Mouse (Mus musculus): Measurements from ENCODE around the gene Slc12a9. TPM values are rescaled to one million over a fixed set of nuclear protein-coding genes. Genes with fewer than 3 reads are reported as not detected.

Slc12a9 gene
- polyA plus RNA-seq, 1 experiment from 2014 or later = 6.5 TPM

- ATAC-seq (ENCODE audit: low FRiP score, low TSS enrichment) (no peak), DNase-seq (ENCODE audit: low spot score) (no peak)
- no peaks in the 10 kb centered on the region; the same call in 1 of the 2 replicates for H3K27me3 ChIP-seq (ENCODE audit: control insufficient read depth, insufficient read depth, low read length)
- 77% methylated on average over 15 of the region's 15 CpGs for WGBS
- H3K9me3 ChIP-seq (ENCODE audit: control insufficient read depth, low read length) = no peaks in the 10 kb centered on the region
- TF ChIP-seq EP300 (optimal IDR thresholded peaks at IDR 0.05) = no peak
- TF ChIP-seq CTCF (IDR thresholded peaks at IDR 0.05; ENCODE audit: low read depth) = no peak
- H3K36me3 ChIP-seq (ENCODE audit: control insufficient read depth, insufficient read depth, low read length) = peaks cover 4% of the 10 kb centered on the region; the same call in 1 of the 2 replicates
- no peak overlapping the region for H3K27ac ChIP-seq (replicated peaks)
- H3K4me3 ChIP-seq (ENCODE audit: low read depth, low read length) = no peak overlapping the region
- no peak overlapping the region for H3K9ac ChIP-seq (ENCODE audit: low read length)
- H3K4me2 ChIP-seq (replicated peaks; ENCODE audit: low read depth) = no peak overlapping the region
- peaks cover 17% of the 10 kb centered on the region for H3K4me1 ChIP-seq (replicated peaks; ENCODE audit: control insufficient read depth, insufficient read depth)
Measured at GRCm38 (mm10) chr5:137291381-137291926, 41.9 kb downstream of the Slc12a9 start.

- Histone ChIP-seq H3K27me3 (ENCODE audit: control insufficient read depth, insufficient read depth, low read length) (no peaks in the 10 kb centered on the region; the same call in 1 of the 2 replicates), H3K9ac (ENCODE audit: low read length) (no peak overlapping the region), H3K4me3 (ENCODE audit: low read depth, low read length) (no peak overlapping the region), H3K4me1 (replicated peaks; ENCODE audit: control insufficient read depth, insufficient read depth) (peaks cover 17% of the 10 kb centered on the region), H3K9me3 (ENCODE audit: control insufficient read depth, low read length) (no peaks in the 10 kb centered on the region), H3K27ac (replicated peaks) (no peak overlapping the region), H3K4me2 (replicated peaks; ENCODE audit: low read depth) (no peak overlapping the region), H3K36me3 (ENCODE audit: control insufficient read depth, insufficient read depth, low read length) (no peaks in the 10 kb centered on the region)
- ATAC-seq (ENCODE audit: low FRiP score, low TSS enrichment) = peak; percentile 9; the same call in 1 of the 2 replicates
- TF ChIP-seq CTCF (IDR thresholded peaks at IDR 0.05; ENCODE audit: low read depth) (peak; percentile 80), EP300 (optimal IDR thresholded peaks at IDR 0.05) (no peak)
- DNase-seq (ENCODE audit: low spot score) = peak; percentile 86
- 33% methylated on average over 15 of the region's 15 CpGs for WGBS
Measured at GRCm38 (mm10) chr5:137290677-137291076, 42.7 kb downstream of the Slc12a9 start.

GRCm38 (mm10) chr5:137289591-137290365 lies 43.6 kb downstream of the Slc12a9 start:
- Histone ChIP-seq H3K4me1 (replicated peaks; ENCODE audit: control insufficient read depth, insufficient read depth) (peaks cover 14% of the 10 kb centered on the region), H3K36me3 (ENCODE audit: control insufficient read depth, insufficient read depth, low read length) (no peaks in the 10 kb centered on the region), H3K4me2 (replicated peaks; ENCODE audit: low read depth) (peak overlapping the region; percentile 64), H3K9ac (ENCODE audit: low read length) (no peak overlapping the region), H3K9me3 (ENCODE audit: control insufficient read depth, low read length) (no peaks in the 10 kb centered on the region), H3K27ac (replicated peaks) (no peak overlapping the region), H3K27me3 (ENCODE audit: control insufficient read depth, insufficient read depth, low read length) (no peaks in the 10 kb centered on the region; the same call in 1 of the 2 replicates), H3K4me3 (ENCODE audit: low read depth, low read length) (no peak overlapping the region)
- TF ChIP-seq EP300 (optimal IDR thresholded peaks at IDR 0.05) = no peak
- TF ChIP-seq CTCF (IDR thresholded peaks at IDR 0.05; ENCODE audit: low read depth) = no peak
- ATAC-seq (ENCODE audit: low FRiP score, low TSS enrichment) (no peak), DNase-seq (ENCODE audit: low spot score) (no peak)
- WGBS = 57% methylated on average over 13 of the region's 13 CpGs

GRCm38 (mm10) chr5:137288999-137289470 lies 44.4 kb downstream of the Slc12a9 start:
- Histone ChIP-seq H3K27me3 (ENCODE audit: control insufficient read depth, insufficient read depth, low read length) (no peaks in the 10 kb centered on the region; the same call in 1 of the 2 replicates), H3K4me3 (ENCODE audit: low read depth, low read length) (peak overlapping the region; percentile 25; the same call in 1 of the 2 replicates), H3K9ac (ENCODE audit: low read length) (peak overlapping the region; percentile 27; the same call in 1 of the 2 replicates), H3K36me3 (ENCODE audit: control insufficient read depth, insufficient read depth, low read length) (no peaks in the 10 kb centered on the region), H3K4me1 (replicated peaks; ENCODE audit: control insufficient read depth, insufficient read depth) (peaks cover 12% of the 10 kb centered on the region), H3K4me2 (replicated peaks; ENCODE audit: low read depth) (peak overlapping the region; percentile 64), H3K27ac (replicated peaks) (no peak overlapping the region), H3K9me3 (ENCODE audit: control insufficient read depth, low read length) (no peaks in the 10 kb centered on the region)
- TF ChIP-seq EP300 (optimal IDR thresholded peaks at IDR 0.05) = no peak
- TF ChIP-seq CTCF (IDR thresholded peaks at IDR 0.05; ENCODE audit: low read depth) = peak; percentile 63
- WGBS = 4% methylated on average over 25 of the region's 25 CpGs
- peak; percentile 40 for DNase-seq (ENCODE audit: low spot score)
- ATAC-seq (ENCODE audit: low FRiP score, low TSS enrichment) = no peak; the same call in 1 of the 2 replicates

GRCm38 (mm10) chr5:137287953-137288743 lies 45.2 kb downstream of the Slc12a9 start:
- WGBS = under 1% methylated on average over 61 of the region's 65 CpGs
- Histone ChIP-seq H3K4me1 (replicated peaks; ENCODE audit: control insufficient read depth, insufficient read depth) (peaks cover 11% of the 10 kb centered on the region), H3K27me3 (ENCODE audit: control insufficient read depth, insufficient read depth, low read length) (no peaks in the 10 kb centered on the region; the same call in 1 of the 2 replicates), H3K36me3 (ENCODE audit: control insufficient read depth, insufficient read depth, low read length) (no peaks in the 10 kb centered on the region), H3K9me3 (ENCODE audit: control insufficient read depth, low read length) (no peaks in the 10 kb centered on the region), H3K27ac (replicated peaks) (no peak overlapping the region), H3K9ac (ENCODE audit: low read length) (peak overlapping the region; percentile 52), H3K4me2 (replicated peaks; ENCODE audit: low read depth) (peak overlapping the region; percentile 64), H3K4me3 (ENCODE audit: low read depth, low read length) (peak overlapping the region; percentile 33)
- ATAC-seq (ENCODE audit: low FRiP score, low TSS enrichment) (no peak), DNase-seq (ENCODE audit: low spot score) (no peak)
- no peak for TF ChIP-seq CTCF (IDR thresholded peaks at IDR 0.05; ENCODE audit: low read depth)
- TF ChIP-seq EP300 (optimal IDR thresholded peaks at IDR 0.05) = no peak

Data from stomach, postnatal 0 days (tissue).